Mouse (Mus musculus): Measurements from ENCODE around the gene Nt5dc3. TPM values are rescaled to one million over a fixed set of nuclear protein-coding genes. Genes with fewer than 3 reads are reported as not detected.

Nt5dc3 gene
- polyA plus RNA-seq, 1 experiment, result 0.02 TPM

DNA sequence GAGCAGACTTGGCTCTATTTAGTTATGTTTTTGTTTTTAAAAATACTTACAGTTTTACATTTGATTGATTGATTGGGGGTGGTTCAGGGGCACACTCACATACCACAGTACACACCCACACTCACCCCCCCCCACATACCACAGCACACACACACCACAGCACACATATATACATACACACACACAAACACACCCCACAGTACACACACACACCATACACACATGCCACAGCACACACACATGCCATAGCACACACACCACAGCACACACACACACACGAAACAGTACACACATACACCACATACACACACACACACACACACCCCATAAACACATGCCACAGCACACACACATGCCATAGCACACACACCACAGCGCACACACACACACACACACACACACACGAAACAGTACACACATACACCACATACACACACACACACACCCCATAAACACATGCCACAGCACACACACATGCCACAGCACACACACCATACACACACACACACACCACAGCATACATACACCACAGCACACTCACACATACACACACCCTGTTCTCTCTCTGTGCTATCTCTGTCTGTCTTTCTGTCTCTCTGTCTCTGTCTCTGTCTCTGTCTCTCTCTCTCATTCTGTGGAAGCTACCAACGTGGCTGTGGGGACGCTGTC lies 17.4 kb downstream of the Nt5dc3 start:
- TF ChIP-seq TAL1 (IDR thresholded peaks at IDR 0.05; ENCODE audit: low read length), result no peak
- TF ChIP-seq GATA1 (IDR thresholded peaks at IDR 0.05; ENCODE audit: low read length), result no peak
- Histone ChIP-seq H3K4me1 (ENCODE audit: control insufficient read depth) (peaks cover 2% of the 10 kb centered on the region), H3K27me3 (ENCODE audit: control insufficient read depth) (no peaks in the 10 kb centered on the region), H3K9me3 (ENCODE audit: control insufficient read depth, low read length) (peaks cover 3% of the 10 kb centered on the region; the same call in 1 of the 2 replicates), H3K36me3 (ENCODE audit: control insufficient read depth) (no peaks in the 10 kb centered on the region; the same call in 1 of the 2 replicates), H3K4me3 (replicated peaks) (no peak overlapping the region)

DNA sequence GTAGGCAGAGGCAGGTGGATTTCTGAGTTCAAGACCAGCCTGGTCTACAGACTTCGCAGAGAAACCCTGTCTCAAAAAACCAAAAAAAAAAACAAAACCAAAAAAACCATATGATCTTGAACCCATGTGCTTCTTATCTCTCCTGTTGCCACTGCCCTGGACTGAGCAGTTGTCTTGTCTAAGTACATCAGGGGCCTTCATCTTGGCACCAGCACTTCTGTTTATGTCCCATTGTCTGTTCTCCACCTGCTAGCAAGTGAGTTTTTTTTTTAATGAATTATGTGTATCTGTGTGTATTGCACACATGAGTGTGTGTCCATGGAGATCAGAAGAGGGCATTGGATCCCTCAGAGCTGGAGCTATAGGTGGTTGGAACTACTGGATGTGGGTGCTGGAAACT lies 28.6 kb downstream of the Nt5dc3 start:
- Histone ChIP-seq H3K36me3 (ENCODE audit: control insufficient read depth) (no peaks in the 10 kb centered on the region; the same call in 1 of the 2 replicates), H3K4me3 (replicated peaks) (no peak overlapping the region), H3K9me3 (ENCODE audit: control insufficient read depth, low read length) (no peaks in the 10 kb centered on the region), H3K27me3 (ENCODE audit: control insufficient read depth) (no peaks in the 10 kb centered on the region), H3K4me1 (ENCODE audit: control insufficient read depth) (no peaks in the 10 kb centered on the region)
- TF ChIP-seq GATA1 (IDR thresholded peaks at IDR 0.05; ENCODE audit: low read length) (no peak), TAL1 (IDR thresholded peaks at IDR 0.05; ENCODE audit: low read length) (no peak)

DNA sequence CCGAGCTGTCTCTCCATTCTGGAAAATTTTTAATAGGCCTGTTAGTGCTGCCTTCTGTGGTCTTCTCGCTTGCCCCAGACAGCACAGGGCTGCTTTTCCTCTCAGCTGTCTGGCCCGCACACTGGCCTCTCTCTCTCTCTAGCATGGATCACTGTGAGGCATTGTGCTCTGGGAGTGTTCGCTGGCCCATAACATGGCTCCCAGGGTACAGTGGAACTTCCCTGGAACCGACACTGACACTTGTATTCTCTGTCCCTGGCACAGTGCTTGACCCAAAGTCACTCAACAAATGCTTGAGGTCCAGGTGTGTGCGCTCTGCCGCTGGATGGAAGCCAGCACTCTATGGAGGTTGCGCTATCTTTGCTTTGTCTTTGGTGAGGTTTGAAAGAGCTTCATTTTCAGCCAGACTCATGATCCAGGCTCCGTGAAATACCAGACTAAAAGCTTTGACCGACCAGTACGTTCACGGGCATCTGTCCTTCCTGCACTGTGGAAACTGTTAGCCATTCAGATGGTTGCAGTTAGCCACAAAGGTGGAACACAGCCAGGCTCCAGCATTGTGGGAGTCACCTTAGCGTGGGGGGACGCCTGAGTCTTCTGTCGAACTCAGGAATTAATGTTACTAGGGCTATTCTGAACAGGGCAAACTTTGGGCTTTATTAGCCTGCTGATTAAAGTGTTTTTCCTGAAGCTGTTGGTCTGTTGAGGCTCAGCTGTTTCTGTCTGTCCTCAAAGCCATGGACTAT lies 29.4 kb downstream of the Nt5dc3 start:
- Histone ChIP-seq H3K9me3 (ENCODE audit: control insufficient read depth, low read length) (no peaks in the 10 kb centered on the region), H3K36me3 (ENCODE audit: control insufficient read depth) (no peaks in the 10 kb centered on the region; the same call in 1 of the 2 replicates), H3K4me3 (replicated peaks) (no peak overlapping the region), H3K4me1 (ENCODE audit: control insufficient read depth) (no peaks in the 10 kb centered on the region), H3K27me3 (ENCODE audit: control insufficient read depth) (no peaks in the 10 kb centered on the region)
- TF ChIP-seq TAL1 (IDR thresholded peaks at IDR 0.05; ENCODE audit: low read length), result no peak

DNA sequence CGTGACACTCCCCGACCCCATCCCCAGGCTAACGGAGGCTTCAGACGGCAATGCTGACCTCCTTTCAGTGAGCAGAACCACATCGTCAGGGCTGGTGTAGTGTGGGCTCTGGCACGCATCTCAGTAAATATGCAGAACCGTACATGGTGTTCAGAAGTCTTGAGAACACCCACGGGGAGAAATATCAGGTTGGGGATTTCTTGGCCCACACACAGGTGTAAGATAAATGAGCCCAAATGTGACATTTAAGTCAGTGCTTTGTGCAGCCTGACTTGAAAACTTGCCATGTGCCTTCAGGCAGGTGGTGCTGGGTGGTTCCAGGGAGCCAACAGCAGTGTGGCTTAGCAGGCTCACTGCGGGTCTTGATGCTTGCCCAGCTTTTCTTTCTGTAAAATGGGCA lies 31.2 kb downstream of the Nt5dc3 start:
- TF ChIP-seq TAL1 (IDR thresholded peaks at IDR 0.05; ENCODE audit: low read length), result no peak
- Histone ChIP-seq H3K4me1 (ENCODE audit: control insufficient read depth) (no peaks in the 10 kb centered on the region), H3K4me3 (replicated peaks) (no peak overlapping the region), H3K27me3 (ENCODE audit: control insufficient read depth) (no peaks in the 10 kb centered on the region), H3K36me3 (ENCODE audit: control insufficient read depth) (no peaks in the 10 kb centered on the region; the same call in 1 of the 2 replicates), H3K9me3 (ENCODE audit: control insufficient read depth, low read length) (no peaks in the 10 kb centered on the region)

DNA sequence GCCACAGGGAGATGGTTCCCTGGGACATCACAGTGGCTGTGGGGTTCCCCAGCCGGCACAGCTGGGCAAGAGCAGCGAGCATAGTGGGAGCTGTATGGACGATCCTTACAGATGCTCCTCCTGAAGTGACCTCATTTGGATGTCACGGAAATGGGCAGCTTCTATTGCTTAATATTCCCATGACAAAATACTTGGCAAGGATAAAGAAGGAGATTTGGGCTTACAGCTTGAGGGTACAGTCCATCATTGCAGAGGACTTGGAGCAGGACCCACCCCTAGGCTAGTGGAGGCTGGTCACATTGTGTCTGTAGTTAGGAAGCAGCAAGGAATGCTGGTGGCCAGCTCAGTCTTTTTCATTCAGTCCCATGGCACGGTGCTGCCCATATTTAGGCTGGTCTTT lies 31.8 kb downstream of the Nt5dc3 start:
- TF ChIP-seq GATA1 (IDR thresholded peaks at IDR 0.05; ENCODE audit: low read length) (no peak), TAL1 (IDR thresholded peaks at IDR 0.05; ENCODE audit: low read length) (no peak)
- no peaks in the 10 kb centered on the region; the same call in 1 of the 2 replicates for H3K36me3 ChIP-seq (ENCODE audit: control insufficient read depth)
- H3K4me1 ChIP-seq (ENCODE audit: control insufficient read depth), result no peaks in the 10 kb centered on the region

DNA sequence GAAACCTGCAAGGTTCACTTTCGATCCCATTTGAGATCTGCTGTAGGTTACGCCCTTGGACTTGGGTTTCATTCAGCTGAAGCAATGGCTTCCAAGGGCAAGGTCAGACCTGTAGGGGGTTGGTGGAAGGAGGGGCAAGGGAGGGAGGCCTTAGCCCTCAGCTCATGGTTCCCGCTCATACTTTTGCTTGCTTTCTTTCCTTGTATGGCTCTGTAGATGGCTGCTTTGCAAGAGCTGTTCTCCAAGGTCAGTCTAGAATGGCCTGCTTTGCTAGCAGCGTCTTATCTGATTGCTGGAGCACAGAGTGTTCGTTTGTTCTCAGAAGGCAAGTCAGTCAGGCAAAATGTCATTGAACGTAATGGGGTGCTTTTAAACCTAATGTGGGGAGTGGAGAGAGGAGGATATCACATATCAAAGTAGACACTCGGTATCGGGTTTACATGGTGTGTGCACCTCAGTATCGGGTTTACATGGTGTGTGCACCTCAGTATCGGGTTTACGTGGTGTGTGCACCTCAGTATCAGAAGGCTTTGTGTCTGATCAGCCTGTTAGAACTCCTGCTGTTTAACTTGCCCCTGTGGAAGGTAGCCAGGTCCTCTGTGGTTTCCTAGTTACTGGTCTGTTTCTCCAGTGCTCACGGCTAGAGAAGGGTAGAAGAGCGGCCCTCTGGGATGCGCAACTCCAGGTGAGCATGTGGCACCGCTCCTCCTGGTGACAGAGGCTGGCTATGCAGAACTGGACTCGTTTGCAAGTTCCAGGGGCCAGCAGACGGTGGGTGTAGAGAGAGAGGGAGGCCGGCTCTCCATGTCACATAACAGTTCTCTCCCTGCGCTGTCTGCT lies 35.7 kb downstream of the Nt5dc3 start:
- H3K4me1 ChIP-seq (ENCODE audit: control insufficient read depth), result peaks cover 6% of the 10 kb centered on the region
- no peak for TF ChIP-seq TAL1 (IDR thresholded peaks at IDR 0.05; ENCODE audit: low read length)
- TF ChIP-seq GATA1 (IDR thresholded peaks at IDR 0.05; ENCODE audit: low read length), result no peak
- peaks cover 3% of the 10 kb centered on the region for H3K36me3 ChIP-seq (ENCODE audit: control insufficient read depth)
- H3K4me3 ChIP-seq (replicated peaks), result no peak overlapping the region
- H3K27me3 ChIP-seq (ENCODE audit: control insufficient read depth), result no peaks in the 10 kb centered on the region
- no peaks in the 10 kb centered on the region for H3K9me3 ChIP-seq (ENCODE audit: control insufficient read depth, low read length)

More for the DNA sequence above, 31.8 kb downstream of the Nt5dc3 start:
- Histone ChIP-seq H3K4me3 (replicated peaks) (no peak overlapping the region), H3K9me3 (ENCODE audit: control insufficient read depth, low read length) (no peaks in the 10 kb centered on the region), H3K27me3 (ENCODE audit: control insufficient read depth) (no peaks in the 10 kb centered on the region)

DNA sequence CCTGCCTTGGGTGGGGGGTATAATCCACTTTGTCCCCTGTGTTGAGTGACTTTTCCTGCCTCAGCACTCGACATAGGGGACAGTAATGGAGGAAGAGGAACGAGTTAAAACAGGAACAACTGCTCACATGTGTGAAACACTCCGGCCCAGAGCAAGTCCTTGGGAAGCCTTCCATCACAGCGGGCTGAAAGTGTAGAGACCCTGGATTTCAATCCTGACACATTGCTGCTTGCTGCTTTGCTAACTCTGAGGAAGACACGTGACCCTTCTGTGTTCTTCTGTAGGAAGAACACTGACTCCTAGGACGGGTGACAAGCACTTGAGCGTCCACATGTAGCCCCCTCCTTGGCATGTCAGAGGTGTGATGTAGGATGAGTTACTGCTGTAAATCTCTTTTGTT lies 36.3 kb downstream of the Nt5dc3 start:
- no peak overlapping the region for H3K4me3 ChIP-seq (replicated peaks)
- H3K27me3 ChIP-seq (ENCODE audit: control insufficient read depth), result no peaks in the 10 kb centered on the region
- H3K4me1 ChIP-seq (ENCODE audit: control insufficient read depth), result peaks cover 6% of the 10 kb centered on the region
- no peaks in the 10 kb centered on the region for H3K9me3 ChIP-seq (ENCODE audit: control insufficient read depth, low read length)
- TF ChIP-seq TAL1 (IDR thresholded peaks at IDR 0.05; ENCODE audit: low read length), result no peak
- no peak for TF ChIP-seq GATA1 (IDR thresholded peaks at IDR 0.05; ENCODE audit: low read length)
- H3K36me3 ChIP-seq (ENCODE audit: control insufficient read depth), result peaks cover 7% of the 10 kb centered on the region

DNA sequence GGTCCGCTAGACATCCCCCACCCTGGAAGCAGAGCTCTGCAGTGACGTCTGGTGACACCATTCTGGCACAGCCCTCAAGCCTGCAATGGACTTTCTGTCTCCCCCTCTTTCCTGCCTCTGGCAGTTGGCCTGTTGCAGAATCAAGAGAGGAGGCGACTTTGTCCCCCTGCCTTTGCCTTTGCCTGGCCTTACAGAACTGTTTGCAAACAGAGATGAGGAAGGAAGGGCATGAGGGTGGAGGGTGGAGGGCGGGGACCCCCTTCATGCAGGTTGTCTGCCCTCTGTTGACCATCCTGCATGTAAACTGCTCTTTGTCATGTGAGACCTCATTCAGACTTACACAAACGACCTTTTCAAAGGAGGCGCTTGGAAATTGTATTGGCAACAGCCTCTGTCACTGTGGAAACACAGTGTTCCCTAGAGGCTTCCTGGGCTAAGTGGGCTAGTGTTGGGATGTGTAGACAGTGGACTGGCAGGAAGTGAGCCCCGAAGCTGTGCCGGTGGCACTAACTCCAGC lies 40.9 kb downstream of the Nt5dc3 start:
- Histone ChIP-seq H3K4me1 (ENCODE audit: control insufficient read depth) (peaks cover 6% of the 10 kb centered on the region), H3K36me3 (ENCODE audit: control insufficient read depth) (peaks cover 16% of the 10 kb centered on the region), H3K9me3 (ENCODE audit: control insufficient read depth, low read length) (no peaks in the 10 kb centered on the region), H3K4me3 (replicated peaks) (no peak overlapping the region), H3K27me3 (ENCODE audit: control insufficient read depth) (no peaks in the 10 kb centered on the region)
- no peak for TF ChIP-seq TAL1 (IDR thresholded peaks at IDR 0.05; ENCODE audit: low read length)
- no peak for TF ChIP-seq GATA1 (IDR thresholded peaks at IDR 0.05; ENCODE audit: low read length)

DNA sequence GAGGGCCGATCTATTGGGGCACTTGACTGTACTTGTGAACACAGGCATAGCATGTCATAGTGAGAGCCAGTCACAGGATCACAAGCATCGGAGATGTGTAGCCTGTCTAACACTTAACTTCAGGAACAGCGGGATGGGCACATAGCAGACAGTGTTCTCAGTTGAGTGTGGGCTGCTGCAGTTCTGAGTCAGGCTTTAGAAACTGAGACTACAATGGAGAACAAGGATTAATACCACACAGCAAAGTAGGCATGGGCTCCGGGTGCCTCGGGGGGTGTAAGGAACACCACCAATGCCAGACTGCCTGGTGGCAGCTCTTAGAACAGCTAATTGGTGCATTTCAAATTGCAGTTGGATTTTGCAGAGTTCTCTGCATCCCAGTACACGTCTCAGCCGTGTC lies 42.2 kb downstream of the Nt5dc3 start:
- Histone ChIP-seq H3K4me3 (replicated peaks) (no peak overlapping the region), H3K36me3 (ENCODE audit: control insufficient read depth) (peaks cover 23% of the 10 kb centered on the region)

More for the DNA sequence above, 42.2 kb downstream of the Nt5dc3 start:
- Histone ChIP-seq H3K4me1 (ENCODE audit: control insufficient read depth) (peaks cover 6% of the 10 kb centered on the region), H3K9me3 (ENCODE audit: control insufficient read depth, low read length) (no peaks in the 10 kb centered on the region), H3K27me3 (ENCODE audit: control insufficient read depth) (no peaks in the 10 kb centered on the region)
- no peak for TF ChIP-seq GATA1 (IDR thresholded peaks at IDR 0.05; ENCODE audit: low read length)
- no peak for TF ChIP-seq TAL1 (IDR thresholded peaks at IDR 0.05; ENCODE audit: low read length)

All from erythroblast, embryonic 14.5 days (primary cell).